Mouse (Mus musculus) layer of hippocampus, adult 9-11 months (tissue): ENCODE results near the gene Btbd35f15.
"Not testable (repeated sequence)": the region's sequence is repeated elsewhere in the genome, so short reads cannot be mapped to it uniquely, and the experiment has no call there.

ENCODE experiments used
- DNase-seq: peaks from one replicate; pipeline ENCODE4 v3.0.0; 2022

Gene Btbd35f15

DNA sequence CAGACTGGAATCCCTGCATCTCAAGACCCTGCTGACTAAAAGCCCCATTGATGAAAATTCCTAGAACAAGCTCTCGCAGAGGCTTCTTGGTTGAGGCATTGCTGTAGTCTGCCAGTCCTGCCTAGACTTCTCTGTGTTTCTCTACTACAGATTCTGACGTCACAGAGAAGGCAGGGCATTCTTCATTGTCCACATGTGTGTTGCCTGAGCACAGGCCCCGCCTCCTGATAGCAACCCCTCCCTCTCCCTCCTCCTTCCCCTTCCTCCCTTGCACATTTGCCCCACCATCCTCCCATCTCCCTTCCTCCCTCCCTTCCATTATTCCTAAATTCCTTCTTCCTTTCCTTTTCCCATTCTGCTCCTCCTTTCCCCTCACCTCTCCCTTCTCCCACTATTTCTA is at the start of gene Btbd35f15:
Btbd35f15 (minus strand) TSS at position 101 of the 400 bp plus-strand sequence.
- not testable (repeated sequence) for DNase-seq
